Mouse (Mus musculus): ENCODE results near the gene Zmiz2.

GRCm38 (mm10) chr11:6348681-6349200 is 40.1 kb upstream of the Zmiz2 start:
- TF ChIP-seq CTCF (IDR thresholded peaks at IDR 0.05; ENCODE audit: low read depth) = no peak
- no peak for TF ChIP-seq EP300 (optimal IDR thresholded peaks at IDR 0.05)
